Mouse (Mus musculus): Measurements from ENCODE around the gene Polr1e. TPM values are rescaled to one million over a fixed set of nuclear protein-coding genes. Genes with fewer than 3 reads are reported as not detected.

Polr1e gene
- polyA plus RNA-seq, 2 experiments, result 22.2 to 36.5 TPM

DNA sequence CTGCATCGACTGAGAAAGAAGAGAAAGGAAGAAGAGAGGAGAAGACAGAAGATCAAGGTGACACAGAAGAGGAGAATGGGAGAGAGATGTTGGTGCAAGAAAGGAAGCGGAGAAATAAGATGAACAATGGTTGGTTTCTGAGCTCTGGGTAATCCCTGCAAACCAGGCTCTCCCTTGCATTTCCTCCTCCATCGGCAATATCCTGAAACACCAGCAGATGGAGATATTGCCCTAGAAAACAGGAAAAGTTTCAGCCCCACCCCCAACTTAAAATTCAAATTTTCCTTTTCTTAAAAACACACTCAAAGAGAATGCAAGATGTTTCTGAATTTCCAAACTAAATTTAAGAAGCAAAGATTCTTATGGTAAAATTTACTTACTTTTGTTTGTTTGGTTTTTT, 2.8 kb upstream of the Polr1e start:
- Histone ChIP-seq H3K4me2 (replicated peaks; ENCODE audit: low read depth, low read length, severe bottlenecking) (no peak overlapping the region), H3K36me3 (ENCODE audit: control insufficient read depth, insufficient read depth, low read length) (no peaks in the 10 kb centered on the region), H3K9me3 (ENCODE audit: control insufficient read depth, low read length) (no peaks in the 10 kb centered on the region), H3K27ac (replicated peaks; ENCODE audit: low read depth, low read length) (no peak overlapping the region), H3K4me3 (replicated peaks; ENCODE audit: low read length) (no peak overlapping the region), H3K4me1 (ENCODE audit: control insufficient read depth, insufficient read depth, low read length) (peaks cover 11% of the 10 kb centered on the region), H3K9ac (ENCODE audit: low read depth, low read length, severe bottlenecking) (no peak overlapping the region), H3K27me3 (ENCODE audit: control insufficient read depth, insufficient read depth, low read length) (no peaks in the 10 kb centered on the region)
- peak; percentile 70 for DNase-seq (ENCODE audit: low spot score)
- TF ChIP-seq POLR2A (IDR thresholded peaks at IDR 0.05; ENCODE audit: borderline replicate concordance, extremely low read depth, insufficient read depth, insufficient read length), result no peak
- no peak for ATAC-seq (ENCODE audit: low FRiP score, low read depth)
- 15% methylated on average over 3 of the region's 3 CpGs for WGBS

- peak overlapping the region; percentile 65 for H3K4me3 ChIP-seq (replicated peaks; ENCODE audit: low read length)
- H3K36me3 ChIP-seq (ENCODE audit: control insufficient read depth, insufficient read depth, low read length), result peaks cover 5% of the 10 kb centered on the region; the same call in 1 of the 2 replicates
- H3K4me1 ChIP-seq (ENCODE audit: control insufficient read depth, insufficient read depth, low read length), result peaks cover 6% of the 10 kb centered on the region
- TF ChIP-seq POLR2A (IDR thresholded peaks at IDR 0.05; ENCODE audit: borderline replicate concordance, extremely low read depth, insufficient read depth, insufficient read length), result no peak
- H3K9me3 ChIP-seq (ENCODE audit: control insufficient read depth, low read length), result no peaks in the 10 kb centered on the region
- H3K4me2 ChIP-seq (replicated peaks; ENCODE audit: low read depth, low read length, severe bottlenecking), result peak overlapping the region; percentile 88
- no peak for ATAC-seq (ENCODE audit: low FRiP score, low read depth)
- WGBS, result 3% methylated on average over 14 of the region's 14 CpGs
- peak overlapping the region; percentile 64 for H3K9ac ChIP-seq (ENCODE audit: low read depth, low read length, severe bottlenecking)
- no peaks in the 10 kb centered on the region for H3K27me3 ChIP-seq (ENCODE audit: control insufficient read depth, insufficient read depth, low read length)
- DNase-seq (ENCODE audit: low spot score), result no peak
- H3K27ac ChIP-seq (replicated peaks; ENCODE audit: low read depth, low read length), result no peak overlapping the region
Observed at GRCm38 (mm10) chr4:45019009-45019408, 626 bp downstream of the Polr1e start.

DNA sequence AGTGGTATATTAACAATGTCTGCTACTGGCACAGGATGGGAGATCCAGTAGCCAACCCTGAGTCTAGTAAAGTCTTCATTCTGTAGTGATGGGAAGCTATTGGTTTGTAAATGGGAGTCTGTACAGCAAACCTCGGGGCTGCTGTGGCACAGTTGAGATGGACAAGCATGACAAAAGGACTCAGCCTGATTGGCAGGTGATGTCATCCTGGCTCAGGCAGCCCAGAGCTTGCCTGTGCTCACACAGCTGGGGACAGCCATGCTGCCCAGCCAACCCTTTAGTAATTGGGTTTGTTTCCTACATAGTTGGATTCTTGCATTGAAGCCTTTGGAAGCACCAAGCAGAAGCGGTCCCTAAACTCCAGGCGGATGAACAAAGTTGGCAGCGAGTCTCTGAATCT, 8.1 kb downstream of the Polr1e start:
- Histone ChIP-seq H3K27me3 (ENCODE audit: control insufficient read depth, insufficient read depth, low read length) (no peaks in the 10 kb centered on the region), H3K4me3 (replicated peaks; ENCODE audit: low read length) (no peak overlapping the region), H3K36me3 (ENCODE audit: control insufficient read depth, insufficient read depth, low read length) (peaks cover 50% of the 10 kb centered on the region), H3K9me3 (ENCODE audit: control insufficient read depth, low read length) (no peaks in the 10 kb centered on the region), H3K4me1 (ENCODE audit: control insufficient read depth, insufficient read depth, low read length) (no peaks in the 10 kb centered on the region), H3K27ac (replicated peaks; ENCODE audit: low read depth, low read length) (no peak overlapping the region), H3K4me2 (replicated peaks; ENCODE audit: low read depth, low read length, severe bottlenecking) (no peak overlapping the region), H3K9ac (ENCODE audit: low read depth, low read length, severe bottlenecking) (no peak overlapping the region)
- ATAC-seq (ENCODE audit: low FRiP score, low read depth) (no peak), DNase-seq (ENCODE audit: low spot score) (no peak)
- no peak for TF ChIP-seq POLR2A (IDR thresholded peaks at IDR 0.05; ENCODE audit: borderline replicate concordance, extremely low read depth, insufficient read depth, insufficient read length)
- 97% methylated on average over 4 of the region's 4 CpGs for WGBS

- no peaks in the 10 kb centered on the region for H3K9me3 ChIP-seq (ENCODE audit: control insufficient read depth, low read length)
- H3K36me3 ChIP-seq (ENCODE audit: control insufficient read depth, insufficient read depth, low read length), result peaks cover 85% of the 10 kb centered on the region
- no peaks in the 10 kb centered on the region for H3K27me3 ChIP-seq (ENCODE audit: control insufficient read depth, insufficient read depth, low read length)
- ATAC-seq (ENCODE audit: low FRiP score, low read depth), result no peak
- no peak overlapping the region for H3K4me2 ChIP-seq (replicated peaks; ENCODE audit: low read depth, low read length, severe bottlenecking)
- no peak overlapping the region for H3K27ac ChIP-seq (replicated peaks; ENCODE audit: low read depth, low read length)
- no peak for TF ChIP-seq POLR2A (IDR thresholded peaks at IDR 0.05; ENCODE audit: borderline replicate concordance, extremely low read depth, insufficient read depth, insufficient read length)
- no peak overlapping the region for H3K9ac ChIP-seq (ENCODE audit: low read depth, low read length, severe bottlenecking)
- WGBS, result 90% methylated on average over 9 of the region's 9 CpGs
- DNase-seq (ENCODE audit: low spot score), result no peak
- no peaks in the 10 kb centered on the region for H3K4me1 ChIP-seq (ENCODE audit: control insufficient read depth, insufficient read depth, low read length)
- H3K4me3 ChIP-seq (replicated peaks; ENCODE audit: low read length), result no peak overlapping the region
Observed at GRCm38 (mm10) chr4:45032586-45032985, 14.2 kb downstream of the Polr1e start.

GRCm38 (mm10) chr4:45034693-45035628, 16.6 kb downstream of the Polr1e start:
- no peak for TF ChIP-seq POLR2A (IDR thresholded peaks at IDR 0.05; ENCODE audit: borderline replicate concordance, extremely low read depth, insufficient read depth, insufficient read length)
- no peaks in the 10 kb centered on the region for H3K4me1 ChIP-seq (ENCODE audit: control insufficient read depth, insufficient read depth, low read length)
- no peaks in the 10 kb centered on the region for H3K27me3 ChIP-seq (ENCODE audit: control insufficient read depth, insufficient read depth, low read length)
- DNase-seq (ENCODE audit: low spot score), result no peak
- H3K4me3 ChIP-seq (replicated peaks; ENCODE audit: low read length), result no peak overlapping the region
- H3K9me3 ChIP-seq (ENCODE audit: control insufficient read depth, low read length), result no peaks in the 10 kb centered on the region
- WGBS, result 70% methylated on average over 16 of the region's 16 CpGs
- peaks cover 71% of the 10 kb centered on the region for H3K36me3 ChIP-seq (ENCODE audit: control insufficient read depth, insufficient read depth, low read length)
- no peak for ATAC-seq (ENCODE audit: low FRiP score, low read depth)
- no peak overlapping the region for H3K9ac ChIP-seq (ENCODE audit: low read depth, low read length, severe bottlenecking)
- no peak overlapping the region for H3K4me2 ChIP-seq (replicated peaks; ENCODE audit: low read depth, low read length, severe bottlenecking)
- H3K27ac ChIP-seq (replicated peaks; ENCODE audit: low read depth, low read length), result no peak overlapping the region

Measured in limb, embryonic 14.5 days (tissue).